Mouse (Mus musculus): ENCODE measurements around the gene Gbp3. TPM values are rescaled to one million over a fixed set of nuclear protein-coding genes. Genes with fewer than 3 reads are reported as not detected.
"Not testable (repeated sequence)": the region's sequence is repeated elsewhere in the genome, so short reads cannot be mapped to it uniquely, and the experiment has no call there.

Gene Gbp3
- polyA plus RNA-seq (2015; fragmentation: Nextera tagmentation; extraction: Ambion mirVana) = 0.60 and 0.99 TPM in 2 replicates

DNA sequence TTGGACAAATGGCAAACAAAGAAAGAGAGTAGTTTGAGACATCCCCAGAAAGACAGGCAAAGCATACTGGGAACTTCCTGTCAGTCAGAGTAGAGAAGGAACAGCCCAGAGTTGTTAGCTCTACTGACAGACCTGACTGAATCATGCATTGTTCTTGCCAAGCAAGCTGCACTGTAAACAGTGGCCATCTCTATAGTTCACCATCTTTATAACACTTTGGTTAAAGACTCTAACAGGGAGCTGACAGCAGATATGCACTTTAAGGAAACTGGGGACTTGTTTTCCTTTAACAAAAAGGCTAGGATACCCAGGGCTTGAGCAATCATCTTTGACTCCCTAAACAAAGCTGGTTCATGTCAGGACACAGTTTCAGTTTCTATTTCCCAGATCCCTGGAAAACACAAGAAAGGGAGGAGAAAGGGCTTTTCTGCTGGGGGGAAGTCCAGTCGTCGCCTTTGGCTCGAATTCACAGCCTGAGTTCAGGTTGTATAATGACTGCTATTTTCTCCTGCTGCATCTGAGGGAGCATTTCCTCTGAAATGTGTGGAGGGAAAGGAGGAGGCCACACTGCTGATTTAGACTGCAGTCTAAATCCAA, at the start of gene Gbp3:
Gbp3 (plus strand) TSS at position 395 of the 597 bp plus-strand sequence.
- Histone ChIP-seq H3K36me3 (ENCODE audit: control insufficient read depth, insufficient read depth) (no peaks in the 10 kb centered on the region), H3K4me3 (replicated peaks; ENCODE audit: low read length) (peak within 1 kb of the TSS; percentile 16), H3K9ac (replicated peaks; ENCODE audit: low read depth, low read length) (0 out of 2 replicates have a peak within 1 kb of the TSS, but pooled peaks have one; percentile 22), H3K4me2 (ENCODE audit: low read length) (peak within 1 kb of the TSS; percentile 38), H3K4me1 (replicated peaks; ENCODE audit: control insufficient read depth, insufficient read depth, low read length) (0 out of 2 replicates have a peak, but pooled peaks cover 3% of the 10 kb centered on the region), H3K27ac (ENCODE audit: low read length) (no peak within 1 kb of the TSS), H3K27me3 (replicated peaks; ENCODE audit: control insufficient read depth, insufficient read depth, low read length) (no peaks in the 10 kb centered on the region), H3K9me3 (ENCODE audit: control insufficient read depth, low read length) (no peaks in the 10 kb centered on the region)
- 15% methylated on average over 3 of the region's 3 CpGs for WGBS
- ATAC-seq = no peak

DNA sequence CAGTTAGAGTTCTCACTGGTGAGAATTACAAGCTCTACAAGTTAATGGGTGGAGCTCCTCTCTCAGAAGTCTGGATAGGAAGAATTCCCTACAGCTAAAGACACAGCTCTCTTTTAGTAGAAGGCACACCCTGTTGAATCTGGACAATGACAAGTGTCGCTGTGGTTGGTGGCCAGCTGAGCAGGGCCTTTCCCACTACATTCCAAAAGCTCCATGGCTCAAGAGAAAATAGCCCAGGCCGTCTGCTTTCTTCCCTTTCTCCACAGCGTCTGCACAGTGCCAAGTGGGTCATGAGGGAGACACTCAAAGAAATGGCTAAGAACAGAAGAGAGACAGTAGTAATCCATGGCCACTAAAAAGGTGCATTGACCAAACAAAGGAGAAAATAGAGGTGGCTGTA, 31.7 kb upstream of the Gbp3 start:
- Histone ChIP-seq H3K27ac (ENCODE audit: low read length) (no peak overlapping the region), H3K9me3 (ENCODE audit: control insufficient read depth, low read length) (no peaks in the 10 kb centered on the region), H3K4me2 (ENCODE audit: low read length) (no peak overlapping the region), H3K27me3 (replicated peaks; ENCODE audit: control insufficient read depth, insufficient read depth, low read length) (0 out of 2 replicates have a peak, but pooled peaks cover 3% of the 10 kb centered on the region), H3K9ac (replicated peaks; ENCODE audit: low read depth, low read length) (no peak overlapping the region), H3K4me3 (replicated peaks; ENCODE audit: low read length) (no peak overlapping the region), H3K4me1 (replicated peaks; ENCODE audit: control insufficient read depth, insufficient read depth, low read length) (peaks cover 8% of the 10 kb centered on the region), H3K36me3 (ENCODE audit: control insufficient read depth, insufficient read depth) (no peaks in the 10 kb centered on the region)
- WGBS = 56% methylated on average over 3 of the region's 3 CpGs
- no peak for ATAC-seq

DNA sequence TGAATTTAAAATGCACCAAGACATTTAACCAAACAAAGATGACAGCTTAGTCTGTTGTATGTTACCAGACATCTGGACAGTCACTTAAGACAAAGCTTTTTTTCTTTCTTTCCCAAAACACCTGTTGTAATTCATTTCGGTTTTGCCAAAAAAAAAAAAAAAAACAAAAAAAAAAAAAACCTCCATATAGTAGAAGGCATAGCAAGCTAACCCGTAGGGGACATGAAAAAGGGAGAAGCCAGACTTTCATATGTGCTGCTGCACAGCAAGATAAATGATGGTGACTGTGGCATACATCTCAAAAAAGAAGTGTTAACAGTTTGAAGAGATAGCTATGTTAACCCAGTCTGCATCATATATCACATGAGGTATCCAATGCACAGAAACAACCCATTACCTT, 30.2 kb upstream of the Gbp3 start:
- no peak overlapping the region for H3K9ac ChIP-seq (replicated peaks; ENCODE audit: low read depth, low read length)

DNA sequence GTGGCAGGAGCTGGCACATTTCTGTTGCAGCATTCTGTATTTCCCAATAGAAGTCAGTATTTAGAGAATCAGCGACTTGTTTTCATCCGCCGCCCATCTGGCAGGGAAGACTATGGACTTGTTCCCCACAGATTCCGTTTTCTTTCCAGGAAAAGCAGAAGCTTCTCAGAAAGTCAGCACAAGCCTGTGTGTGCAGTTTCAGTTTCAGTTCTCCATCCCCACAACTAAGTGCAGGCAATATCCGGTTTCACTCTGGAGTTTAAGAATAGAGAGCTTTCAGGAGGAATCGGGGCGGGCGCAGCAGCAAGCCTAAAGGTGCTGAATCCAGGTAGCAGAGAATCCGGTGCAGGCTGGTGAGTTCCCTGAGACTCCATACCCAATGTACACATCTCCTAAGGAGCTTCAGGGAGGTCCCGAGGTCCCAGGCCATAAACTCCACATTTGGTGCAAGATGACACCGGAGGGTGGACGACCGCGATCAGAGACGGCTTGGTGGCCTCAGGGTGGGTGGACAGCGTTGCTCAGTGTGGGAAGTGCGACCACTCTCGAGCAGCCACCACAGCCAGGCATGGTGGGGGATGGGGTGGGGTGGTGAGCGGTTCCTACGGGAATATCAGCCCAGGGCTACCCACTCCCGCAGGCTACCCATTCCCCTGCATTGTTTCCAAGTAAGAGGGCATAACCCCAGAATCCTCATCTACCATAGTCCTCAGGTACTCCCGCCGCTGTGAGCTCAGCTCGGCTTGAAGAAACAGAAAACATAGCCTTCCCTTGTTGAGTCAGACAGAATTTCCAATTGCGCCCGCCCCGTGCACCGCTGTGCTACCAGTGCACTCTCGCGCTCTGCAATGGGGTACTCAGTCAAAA, 29.5 kb upstream of the Gbp3 start, which contains the start of gene Gbp7:
Gbp7 (plus strand) TSS at position 256 of the 867 bp plus-strand sequence.
- 2% methylated on average over 30 of the region's 30 CpGs for WGBS
- Histone ChIP-seq H3K4me3 (replicated peaks; ENCODE audit: low read length) (peak within 1 kb of the TSS; percentile 54), H3K4me2 (ENCODE audit: low read length) (peak within 1 kb of the TSS; percentile 96), H3K9me3 (ENCODE audit: control insufficient read depth, low read length) (no peaks in the 10 kb centered on the region), H3K4me1 (replicated peaks; ENCODE audit: control insufficient read depth, insufficient read depth, low read length) (peaks cover 8% of the 10 kb centered on the region), H3K36me3 (ENCODE audit: control insufficient read depth, insufficient read depth) (no peaks in the 10 kb centered on the region), H3K9ac (replicated peaks; ENCODE audit: low read depth, low read length) (peak within 1 kb of the TSS; percentile 53), H3K27me3 (replicated peaks; ENCODE audit: control insufficient read depth, insufficient read depth, low read length) (0 out of 2 replicates have a peak, but pooled peaks cover 3% of the 10 kb centered on the region), H3K27ac (ENCODE audit: low read length) (no peak within 1 kb of the TSS)
- ATAC-seq = peak; percentile 82

More for the DNA sequence above, 30.2 kb upstream of the Gbp3 start:
- Histone ChIP-seq H3K9me3 (ENCODE audit: control insufficient read depth, low read length) (no peaks in the 10 kb centered on the region), H3K4me1 (replicated peaks; ENCODE audit: control insufficient read depth, insufficient read depth, low read length) (peaks cover 8% of the 10 kb centered on the region), H3K27ac (ENCODE audit: low read length) (no peak overlapping the region), H3K36me3 (ENCODE audit: control insufficient read depth, insufficient read depth) (no peaks in the 10 kb centered on the region), H3K27me3 (replicated peaks; ENCODE audit: control insufficient read depth, insufficient read depth, low read length) (0 out of 2 replicates have a peak, but pooled peaks cover 3% of the 10 kb centered on the region), H3K4me2 (ENCODE audit: low read length) (peak overlapping the region; percentile 96), H3K4me3 (replicated peaks; ENCODE audit: low read length) (peak overlapping the region; percentile 54)
- 0 out of 2 replicates have a peak, but pooled peaks have one; percentile 10 for ATAC-seq
- 67% methylated on average over 2 of the region's 2 CpGs for WGBS

DNA sequence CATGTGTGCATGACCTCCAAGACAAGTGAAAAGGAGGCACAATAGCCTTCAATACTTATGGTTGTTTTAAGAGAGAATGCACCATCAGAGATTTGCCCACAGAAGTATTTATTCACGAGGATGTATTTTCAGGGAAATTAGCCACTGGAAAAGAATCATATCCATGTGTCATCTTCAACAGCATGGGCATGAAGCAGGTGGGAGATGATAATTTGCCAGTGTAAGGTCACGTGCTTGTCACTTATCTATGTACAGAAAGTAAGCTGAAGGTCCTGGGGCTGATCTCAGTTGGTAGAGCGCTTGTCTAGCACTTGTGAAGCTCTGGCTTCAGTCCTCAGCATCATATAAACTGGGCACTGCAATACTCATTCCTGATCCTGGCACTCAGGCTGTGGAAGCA, 28.2 kb upstream of the Gbp3 start:
- 90% methylated on average over 3 of the region's 3 CpGs for WGBS
- H3K27ac ChIP-seq (ENCODE audit: low read length) = no peak overlapping the region
- H3K36me3 ChIP-seq (ENCODE audit: control insufficient read depth, insufficient read depth) = no peaks in the 10 kb centered on the region
- H3K4me3 ChIP-seq (replicated peaks; ENCODE audit: low read length) = no peak overlapping the region
- ATAC-seq = no peak
- H3K9ac ChIP-seq (replicated peaks; ENCODE audit: low read depth, low read length) = no peak overlapping the region
- H3K27me3 ChIP-seq (replicated peaks; ENCODE audit: control insufficient read depth, insufficient read depth, low read length) = 0 out of 2 replicates have a peak, but pooled peaks cover 3% of the 10 kb centered on the region
- H3K4me1 ChIP-seq (replicated peaks; ENCODE audit: control insufficient read depth, insufficient read depth, low read length) = peaks cover 8% of the 10 kb centered on the region
- H3K4me2 ChIP-seq (ENCODE audit: low read length) = no peak overlapping the region
- H3K9me3 ChIP-seq (ENCODE audit: control insufficient read depth, low read length) = no peaks in the 10 kb centered on the region

DNA sequence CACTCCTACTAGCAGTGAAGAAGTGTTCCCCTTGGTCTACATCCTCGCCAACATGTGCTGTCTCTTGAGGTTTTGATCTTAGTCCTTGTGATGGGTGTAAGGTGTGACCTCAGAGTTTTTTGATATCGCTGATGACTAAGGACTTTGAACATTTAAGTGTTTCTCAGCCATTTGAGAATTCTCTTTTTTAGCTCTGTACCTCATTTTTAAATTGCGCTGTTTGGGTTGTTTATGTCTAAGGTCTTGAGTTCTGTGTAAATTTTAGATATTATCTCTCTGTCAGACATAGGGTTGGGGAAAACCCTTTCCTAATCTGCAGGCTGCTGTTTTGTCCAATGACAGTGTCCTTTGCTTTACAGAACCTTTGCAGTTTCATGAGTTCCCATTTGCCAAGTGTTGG, 26.6 kb upstream of the Gbp3 start:
- Histone ChIP-seq H3K4me2 (ENCODE audit: low read length) (no peak overlapping the region), H3K27ac (ENCODE audit: low read length) (no peak overlapping the region), H3K4me1 (replicated peaks; ENCODE audit: control insufficient read depth, insufficient read depth, low read length) (peaks cover 8% of the 10 kb centered on the region), H3K36me3 (ENCODE audit: control insufficient read depth, insufficient read depth) (no peaks in the 10 kb centered on the region), H3K4me3 (replicated peaks; ENCODE audit: low read length) (no peak overlapping the region), H3K9ac (replicated peaks; ENCODE audit: low read depth, low read length) (no peak overlapping the region), H3K9me3 (ENCODE audit: control insufficient read depth, low read length) (no peaks in the 10 kb centered on the region), H3K27me3 (replicated peaks; ENCODE audit: control insufficient read depth, insufficient read depth, low read length) (0 out of 2 replicates have a peak, but pooled peaks cover 3% of the 10 kb centered on the region)
- 89% methylated on average over 3 of the region's 3 CpGs for WGBS
- no peak for ATAC-seq

DNA sequence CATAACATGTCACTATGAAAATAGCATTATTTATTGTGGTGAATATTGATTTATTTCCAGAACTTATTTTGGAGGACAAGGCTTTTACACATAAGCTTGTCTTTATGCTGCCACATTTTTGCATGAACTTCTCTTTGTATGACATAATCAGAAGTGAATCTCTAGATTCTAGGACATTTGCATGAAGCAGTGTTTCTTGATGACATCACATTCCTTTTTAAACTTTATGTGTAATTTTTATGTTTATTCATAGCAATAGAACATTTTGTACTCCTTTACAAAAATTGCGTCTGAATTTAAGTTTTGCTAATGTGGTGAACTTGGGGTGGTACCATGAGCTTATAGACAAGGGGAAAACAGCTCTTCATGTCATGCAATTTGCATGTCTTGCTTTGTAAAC, 24.2 kb upstream of the Gbp3 start:
- Histone ChIP-seq H3K4me1 (replicated peaks; ENCODE audit: control insufficient read depth, insufficient read depth, low read length) (peaks cover 2% of the 10 kb centered on the region), H3K36me3 (ENCODE audit: control insufficient read depth, insufficient read depth) (no peaks in the 10 kb centered on the region), H3K9me3 (ENCODE audit: control insufficient read depth, low read length) (no peaks in the 10 kb centered on the region), H3K27ac (ENCODE audit: low read length) (no peak overlapping the region), H3K27me3 (replicated peaks; ENCODE audit: control insufficient read depth, insufficient read depth, low read length) (0 out of 2 replicates have a peak, but pooled peaks cover 3% of the 10 kb centered on the region), H3K9ac (replicated peaks; ENCODE audit: low read depth, low read length) (no peak overlapping the region), H3K4me2 (ENCODE audit: low read length) (no peak overlapping the region), H3K4me3 (replicated peaks; ENCODE audit: low read length) (no peak overlapping the region)
- ATAC-seq = no peak
- WGBS = 78% methylated on average over 1 of the region's 1 CpGs

DNA sequence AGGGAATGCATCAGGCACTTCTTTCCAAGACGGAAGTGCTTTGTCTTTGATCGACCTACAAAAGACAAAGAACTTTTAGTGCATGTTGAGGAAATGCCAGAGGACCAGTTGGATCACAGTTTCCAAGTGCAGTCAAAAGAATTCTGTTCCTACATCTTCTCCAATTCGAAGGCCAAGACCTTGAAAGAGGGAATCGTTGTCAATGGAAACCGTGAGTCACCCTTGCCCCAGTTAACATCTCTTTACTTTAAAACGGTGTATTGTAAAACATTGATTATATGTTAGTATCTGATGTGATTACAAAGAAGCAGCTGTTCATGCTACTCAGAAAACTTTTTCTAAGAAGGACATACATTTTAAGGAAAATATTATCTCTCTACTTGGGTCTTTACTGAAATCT, 18.4 kb upstream of the Gbp3 start:
- H3K27me3 ChIP-seq (replicated peaks; ENCODE audit: control insufficient read depth, insufficient read depth, low read length) = no peaks in the 10 kb centered on the region
- H3K9ac ChIP-seq (replicated peaks; ENCODE audit: low read depth, low read length) = no peak overlapping the region
- H3K4me1 ChIP-seq (replicated peaks; ENCODE audit: control insufficient read depth, insufficient read depth, low read length) = no peaks in the 10 kb centered on the region
- no peak overlapping the region for H3K4me3 ChIP-seq (replicated peaks; ENCODE audit: low read length)
- H3K36me3 ChIP-seq (ENCODE audit: control insufficient read depth, insufficient read depth) = no peaks in the 10 kb centered on the region
- ATAC-seq = no peak
- no peak overlapping the region for H3K27ac ChIP-seq (ENCODE audit: low read length)
- H3K4me2 ChIP-seq (ENCODE audit: low read length) = no peak overlapping the region
- no peaks in the 10 kb centered on the region for H3K9me3 ChIP-seq (ENCODE audit: control insufficient read depth, low read length)
- 77% methylated on average over 6 of the region's 6 CpGs for WGBS

DNA sequence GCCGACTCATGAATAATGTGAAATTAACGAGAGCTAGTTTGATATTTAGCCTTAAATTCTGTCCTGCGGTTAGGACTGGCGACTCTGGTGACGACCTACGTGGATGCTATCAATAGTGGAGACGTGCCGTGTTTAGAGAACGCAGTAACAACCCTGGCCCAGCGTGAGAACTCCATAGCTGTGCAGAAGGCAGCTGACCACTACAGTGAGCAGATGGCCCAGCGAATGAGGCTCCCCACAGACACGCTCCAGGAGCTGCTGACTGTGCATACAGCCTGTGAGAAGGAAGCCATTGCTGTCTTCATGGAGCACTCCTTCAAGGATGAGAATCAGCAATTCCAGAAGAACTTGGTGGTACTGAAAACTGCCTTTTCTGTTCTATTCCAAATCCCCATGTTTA, 17.1 kb upstream of the Gbp3 start:
- H3K36me3 ChIP-seq (ENCODE audit: control insufficient read depth, insufficient read depth); H3K27ac ChIP-seq (ENCODE audit: low read length); H3K27me3 ChIP-seq (replicated peaks; ENCODE audit: control insufficient read depth, insufficient read depth, low read length); ATAC-seq; H3K9me3 ChIP-seq (ENCODE audit: control insufficient read depth, low read length); H3K4me3 ChIP-seq (replicated peaks; ENCODE audit: low read length); H3K9ac ChIP-seq (replicated peaks; ENCODE audit: low read depth, low read length); H3K4me2 ChIP-seq (ENCODE audit: low read length); H3K4me1 ChIP-seq (replicated peaks; ENCODE audit: control insufficient read depth, insufficient read depth, low read length): not testable (repeated sequence)
- 77% methylated on average over 12 of the region's 12 CpGs for WGBS

All from forebrain, embryonic 16.5 days (tissue).